Mouse (Mus musculus) CH12.LX (cell line): ENCODE measurements around the gene Dctn3. TPM values are rescaled to one million over a fixed set of nuclear protein-coding genes. Genes with fewer than 3 reads are reported as not detected.
"Not testable (repeated sequence)": the region's sequence is repeated elsewhere in the genome, so short reads cannot be mapped to it uniquely, and the experiment has no call there.

Experiments used
- DNase-seq: peaks from one replicate; pipeline ENCODE4 v3.0.0-alpha.2; 2013; ENCODE audit errors: extremely low read depth
- H3K27ac ChIP-seq: 2 replicates; pipeline ENCODE4 v1.5.1; 2012; ENCODE audit warnings: low read depth, mild to moderate bottlenecking, control low read depth, moderate library complexity; ENCODE audit not compliant: insufficient read depth
- H3K27me3 ChIP-seq: replicated peaks from 2 replicates; pipeline ENCODE3; 2012; ENCODE audit warnings: inconsistent platforms
- H3K36me3 ChIP-seq, 2 experiments: replicated peaks in 1 of 2; 2 replicates each; pipeline versions ENCODE3 to v1.6.1; 2012; ENCODE audit warnings: inconsistent platforms in 1 of 2, low read length in 1 of 2, mild to moderate bottlenecking in 1 of 2, mixed read lengths in 1 of 2, moderate library complexity in 1 of 2; ENCODE audit not compliant: control insufficient read depth in 1 of 2, insufficient read depth in 1 of 2
- H3K4me1 ChIP-seq, 2 experiments: 2 replicates each; pipeline ENCODE4 v1.6.1; 2012; ENCODE audit warnings: inconsistent platforms in 1 of 2, moderate library complexity in 1 of 2; ENCODE audit not compliant: insufficient read depth in 2 of 2, control insufficient read depth in 1 of 2
- H3K4me2 ChIP-seq: 2 replicates; pipeline ENCODE4 v1.6.1; 2012; ENCODE audit warnings: low read depth, mild to moderate bottlenecking, control low read depth; ENCODE audit not compliant: poor library complexity, insufficient read depth, severe bottlenecking
- H3K4me3 ChIP-seq, 3 experiments: fragments of 150-350 bp in 1 of 3; sonication (generic) in 1 of 3; replicated peaks in 1 of 3; 2 replicates each; pipeline versions ENCODE3 to v1.5.1; 2011 to 2012; ENCODE audit warnings: low read depth in 2 of 3, low read length in 2 of 3, mild to moderate bottlenecking in 2 of 3, moderate library complexity in 2 of 3, control low read depth in 1 of 3, improper control_type of control experiment in 1 of 3, inconsistent platforms in 1 of 3, mixed read lengths in 1 of 3; ENCODE audit not compliant: poor library complexity in 1 of 3
- H3K79me2 ChIP-seq: replicated peaks from 2 replicates; pipeline ENCODE4 v1.6.1; 2012; ENCODE audit warnings: mild to moderate bottlenecking, moderate library complexity; ENCODE audit not compliant: control insufficient read depth, poor library complexity, insufficient read depth, severe bottlenecking; ENCODE audit errors: extremely low read depth
- H3K9ac ChIP-seq: 2 replicates; pipeline ENCODE4 v1.6.1; 2012; ENCODE audit warnings: low read depth, mild to moderate bottlenecking, control low read depth, moderate library complexity; ENCODE audit not compliant: insufficient read depth
- H3K9me3 ChIP-seq: replicated peaks from 2 replicates; pipeline ENCODE3; 2012; ENCODE audit warnings: low read length, inconsistent platforms, mixed read lengths
- CHD2 ChIP-seq: IDR thresholded peaks from 2 replicates; pipeline ENCODE4 v1.6.1; 2011; ENCODE audit warnings: low read length, improper control_type of control experiment
- ELF1 ChIP-seq: IDR thresholded peaks from 2 replicates; pipeline ENCODE4 v1.6.1; 2014; ENCODE audit warnings: low read depth, mild to moderate bottlenecking, inconsistent platforms, low read length, improper control_type of control experiment
- ETS1 ChIP-seq: conservative IDR thresholded peaks from 2 replicates; pipeline ENCODE4 v1.6.1; 2012; ENCODE audit warnings: low read depth, mild to moderate bottlenecking, inconsistent platforms, low read length, improper control_type of control experiment, moderate library complexity
- HCFC1 ChIP-seq: IDR thresholded peaks from 2 replicates; pipeline ENCODE4 v1.6.1; 2012; ENCODE audit warnings: low read depth, mild to moderate bottlenecking, inconsistent platforms, low read length, improper control_type of control experiment
- JUN ChIP-seq: IDR thresholded peaks from 2 replicates; pipeline ENCODE4 v1.6.1; 2011; ENCODE audit warnings: low read depth, mild to moderate bottlenecking, low read length, improper control_type of control experiment, moderate library complexity; ENCODE audit not compliant: insufficient read depth
- MYC ChIP-seq: IDR thresholded peaks from 2 replicates; pipeline ENCODE4 v1.6.1; 2011; ENCODE audit warnings: low read depth, mild to moderate bottlenecking, improper control_type of control experiment, low read length
- POLR2AphosphoS2 ChIP-seq: IDR thresholded peaks from 2 replicates; pipeline ENCODE4 v1.6.1; 2011; ENCODE audit warnings: low read depth, low read length, improper control_type of control experiment
- RAD21 ChIP-seq: IDR thresholded peaks from 2 replicates; pipeline ENCODE4 v1.6.1; 2011; ENCODE audit warnings: low read depth, mild to moderate bottlenecking, low read length, improper control_type of control experiment, moderate library complexity
- UBTF ChIP-seq: IDR thresholded peaks from 2 replicates; pipeline ENCODE4 v1.6.1; 2012; ENCODE audit warnings: low read depth, mild to moderate bottlenecking, inconsistent platforms, low read length, improper control_type of control experiment, moderate library complexity
- ZC3H11A ChIP-seq: IDR thresholded peaks from 2 replicates; pipeline ENCODE4 v1.6.1; 2012; ENCODE audit warnings: low read depth, mild to moderate bottlenecking, inconsistent platforms, low read length, improper control_type of control experiment
- ZKSCAN1 ChIP-seq: IDR thresholded peaks from 2 replicates; pipeline ENCODE4 v1.6.1; 2012; ENCODE audit warnings: low read depth, inconsistent platforms, low read length, improper control_type of control experiment, borderline replicate concordance
- ZNF384 ChIP-seq: IDR thresholded peaks from 2 replicates; pipeline ENCODE4 v1.6.1; 2012; ENCODE audit warnings: low read depth, low read length, improper control_type of control experiment, inconsistent platforms
- dilution Hi-C: fragments of 300-500 bp; cut with MboI; formaldehyde crosslinking; loops from 2 replicates; pipeline ENCODE4 v1.14.3; 2020; ENCODE audit warnings: low sequenced_read_pairs; ENCODE audit not compliant: extremely low pct_unique_long_range_greater_than_20kb, extremely low pct_ligation_motif_present
- in situ Hi-C: fragments of 300-500 bp; cut with MboI; formaldehyde crosslinking; loops from 3 replicates; pipeline ENCODE4 v1.14.3; 2019; ENCODE audit warnings: low sequenced_read_pairs, low pct_ligation_motif_present, low pct_unique_long_range_greater_than_20kb, mixed read lengths
- polyA plus RNA-seq: library from polyadenylated mRNA; unstranded; fragments of >175 nt; gene quantifications from 2 replicates; pipeline ENCODE4 v1.2.1, GENCODE M21; 2012; ENCODE audit warnings: low read depth; ENCODE audit not compliant: insufficient read length
- total RNA-seq, 2 experiments: library from RNA; depleted of rRNA; stranded (reverse); fragments of 300-350 nt in 1 of 2; fragments of >200 nt in 1 of 2; gene quantifications; 2 replicates each; pipeline ENCODE4 v1.2.3; 2012 to 2014

The Dctn3 gene
- total and polyA plus RNA-seq, 3 experiments = 90.5 to 133 (median 112) TPM

DNA sequence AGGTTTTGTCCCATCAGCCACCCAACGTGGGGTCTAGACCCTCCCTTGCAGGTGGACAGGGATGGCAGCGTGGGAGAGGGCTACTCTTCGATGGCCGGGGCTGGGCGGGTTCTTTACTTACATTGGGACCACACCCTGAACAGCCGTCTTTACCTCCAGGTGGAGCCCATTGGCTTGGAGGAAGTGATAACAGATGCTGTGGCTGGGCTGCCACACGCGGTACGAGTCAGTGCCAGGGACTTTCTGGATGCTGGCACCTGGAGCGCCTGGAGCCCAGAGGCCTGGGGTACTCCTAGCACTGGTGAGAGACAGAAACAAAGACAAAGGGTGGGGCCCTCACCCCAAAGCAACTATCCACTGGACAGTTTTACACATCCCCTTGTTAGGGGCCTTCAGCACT, 44.3 kb upstream of the Dctn3 start:
- in situ Hi-C loops, H3K4me1 ChIP-seq, H3K36me3 ChIP-seq, H3K79me2 ChIP-seq, H3K9me3 ChIP-seq, H3K4me3 ChIP-seq, dilution Hi-C loops, H3K4me2 ChIP-seq, H3K9ac ChIP-seq, H3K27me3 ChIP-seq, DNase-seq, H3K27ac ChIP-seq: not testable (repeated sequence)

DNA sequence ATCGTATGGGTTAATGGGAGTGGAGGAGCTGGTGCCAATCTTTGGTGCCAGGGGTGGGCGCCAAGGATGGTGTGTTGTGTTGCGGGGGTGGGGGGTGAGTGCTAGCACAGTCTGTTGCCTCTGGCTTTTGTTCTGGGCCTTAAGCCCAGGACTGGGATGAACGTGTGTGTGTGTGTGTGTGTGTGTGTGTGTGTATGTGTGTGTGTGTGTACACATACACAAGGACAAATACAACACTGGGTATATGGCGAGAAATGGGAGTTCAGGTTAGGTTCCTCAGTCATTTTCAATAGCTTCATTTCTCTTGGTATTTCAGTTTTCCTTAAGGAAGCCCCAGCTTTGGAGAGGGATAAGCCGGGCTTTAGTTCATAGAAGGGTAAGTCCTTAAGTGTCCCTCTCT, 40.2 kb upstream of the Dctn3 start:
- H3K9ac ChIP-seq, in situ Hi-C loops, H3K9me3 ChIP-seq, H3K27ac ChIP-seq, H3K4me1 ChIP-seq, H3K4me2 ChIP-seq, H3K4me3 ChIP-seq, H3K79me2 ChIP-seq, H3K27me3 ChIP-seq, DNase-seq, dilution Hi-C loops: not testable (repeated sequence)
- H3K36me3 ChIP-seq = peaks cover 13 to 35% of the 10 kb centered on the region in 2 experiments

DNA sequence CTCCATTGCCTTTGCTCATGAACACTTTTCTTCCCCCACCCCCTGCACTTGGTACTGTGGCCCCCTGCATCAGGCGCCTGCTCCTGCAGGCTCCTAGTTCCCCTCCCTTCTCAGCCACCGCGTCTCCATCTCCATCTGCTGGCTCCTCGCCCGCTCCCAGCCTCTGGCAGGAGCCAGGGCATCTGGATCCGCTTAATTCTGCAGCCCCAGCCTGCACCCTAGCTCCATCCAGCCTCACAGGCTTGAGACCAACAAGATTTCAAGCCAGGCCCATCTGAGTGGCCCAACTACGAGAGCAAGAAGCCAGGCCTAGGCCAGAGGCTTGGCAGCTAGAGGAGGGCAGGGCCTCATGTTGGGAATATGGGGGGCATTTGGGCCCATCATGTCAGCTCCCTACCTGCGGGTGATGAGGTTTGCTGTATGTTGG, 39.7 kb upstream of the Dctn3 start:
- H3K4me1 ChIP-seq, H3K4me3 ChIP-seq, H3K9ac ChIP-seq, H3K9me3 ChIP-seq, H3K27ac ChIP-seq, H3K4me2 ChIP-seq, DNase-seq, H3K79me2 ChIP-seq, H3K27me3 ChIP-seq, in situ Hi-C loops, dilution Hi-C loops: not testable (repeated sequence)
- H3K36me3 ChIP-seq = peaks cover 9 to 40% of the 10 kb centered on the region in 2 experiments

DNA sequence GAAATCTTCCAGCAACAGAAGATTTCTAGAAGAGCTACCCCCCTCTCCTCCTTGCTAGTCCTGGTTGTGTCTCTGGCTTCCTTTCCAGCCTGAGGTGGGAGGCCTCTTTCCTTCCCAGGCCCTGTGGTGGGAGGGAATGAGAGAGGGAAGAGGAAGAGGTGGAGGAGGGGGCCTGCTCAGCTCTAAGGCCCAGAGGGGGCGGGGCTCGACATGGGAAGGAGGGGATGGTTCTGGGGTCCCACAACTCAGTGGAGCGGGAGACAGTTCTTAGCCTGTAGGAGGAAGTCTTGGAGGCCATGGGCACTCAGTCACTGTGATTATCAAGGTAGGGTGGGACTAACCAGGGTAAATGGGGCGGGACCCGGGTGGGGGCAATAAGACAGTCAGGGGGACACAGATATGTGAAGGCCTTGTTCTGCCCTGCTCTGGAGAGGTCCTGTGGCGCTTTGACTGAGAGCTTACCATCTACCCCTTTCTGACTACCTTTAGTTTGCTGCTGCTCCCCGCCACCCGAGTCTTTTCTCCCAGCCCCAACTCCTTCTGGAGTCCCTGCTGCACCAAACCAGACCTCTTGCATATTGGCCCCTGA, 39.2 kb upstream of the Dctn3 start:
- DNase-seq = no peak
- peaks cover 13 to 45% of the 10 kb centered on the region in 2 experiments for H3K36me3 ChIP-seq
- H3K4me1 ChIP-seq = peaks cover 0 to 11% of the 10 kb centered on the region in 2 experiments; a peak in 2 of 4 replicates
- no peak overlapping the region for H3K9ac ChIP-seq
- no peak overlapping the region for H3K4me3 ChIP-seq
- H3K27ac ChIP-seq = no peak overlapping the region
- no peaks in the 10 kb centered on the region for H3K79me2 ChIP-seq
- dilution Hi-C loops (no loop called here), in situ Hi-C loops (no loop called here)
- TF ChIP-seq RAD21 = no peak
- TF ChIP-seq ETS1 = no peak
- no peak for TF ChIP-seq UBTF
- no peak for TF ChIP-seq CHD2
- TF ChIP-seq ZC3H11A = no peak
- TF ChIP-seq POLR2AphosphoS2 = no peak
- TF ChIP-seq ZNF384 = no peak
- TF ChIP-seq ELF1 = no peak
- TF ChIP-seq MYC = no peak
- TF ChIP-seq ZKSCAN1 = no peak
- no peak for TF ChIP-seq HCFC1
- no peak for TF ChIP-seq JUN
- H3K9me3 ChIP-seq = no peaks in the 10 kb centered on the region
- no peak overlapping the region for H3K4me2 ChIP-seq
- no peaks in the 10 kb centered on the region for H3K27me3 ChIP-seq
